Mouse (Mus musculus): ENCODE data around the gene Lamc1. TPM values are rescaled to one million over a fixed set of nuclear protein-coding genes. Genes with fewer than 3 reads are reported as not detected.

Lamc1 gene
- polyA plus RNA-seq, 1 experiment from 2014 or later: 126 TPM

GRCm38 (mm10) chr1:153210198-153210597, 122.4 kb downstream of the Lamc1 start:
- no peaks in the 10 kb centered on the region for H3K9me3 ChIP-seq (ENCODE audit: control insufficient read depth, low read length)
- no peaks in the 10 kb centered on the region for H3K4me1 ChIP-seq (replicated peaks; ENCODE audit: control insufficient read depth, insufficient read depth, low read length)
- no peak overlapping the region for H3K27ac ChIP-seq (ENCODE audit: low read length)
- no peak overlapping the region for H3K9ac ChIP-seq (ENCODE audit: low read length)
- H3K4me2 ChIP-seq (ENCODE audit: low read depth, low read length): no peak overlapping the region
- H3K4me3 ChIP-seq (ENCODE audit: low read length): no peak overlapping the region
- no peaks in the 10 kb centered on the region for H3K36me3 ChIP-seq (ENCODE audit: control insufficient read depth, insufficient read depth, low read length)
- no peaks in the 10 kb centered on the region for H3K27me3 ChIP-seq (ENCODE audit: control insufficient read depth, insufficient read depth, low read depth, low read length)
- WGBS: 81% methylated on average over 2 of the region's 2 CpGs
- no peak for ATAC-seq (ENCODE audit: low read depth)

- Histone ChIP-seq H3K4me2 (ENCODE audit: low read depth, low read length) (no peak overlapping the region), H3K27ac (ENCODE audit: low read length) (no peak overlapping the region), H3K9ac (ENCODE audit: low read length) (no peak overlapping the region), H3K9me3 (ENCODE audit: control insufficient read depth, low read length) (no peaks in the 10 kb centered on the region), H3K4me1 (replicated peaks; ENCODE audit: control insufficient read depth, insufficient read depth, low read length) (peaks cover 12% of the 10 kb centered on the region), H3K4me3 (ENCODE audit: low read length) (no peak overlapping the region), H3K36me3 (ENCODE audit: control insufficient read depth, insufficient read depth, low read length) (no peaks in the 10 kb centered on the region), H3K27me3 (ENCODE audit: control insufficient read depth, insufficient read depth, low read depth, low read length) (no peaks in the 10 kb centered on the region)
- peak; percentile 64 for ATAC-seq (ENCODE audit: low read depth)
- WGBS: 38% methylated on average over 8 of the region's 8 CpGs
These were observed 130.4 kb downstream of the Lamc1 start for GRCm38 (mm10) chr1:153202195-153202594.

GRCm38 (mm10) chr1:153201448-153201847, 131.1 kb downstream of the Lamc1 start:
- Histone ChIP-seq H3K27ac (ENCODE audit: low read length) (peak overlapping the region; percentile 6), H3K4me3 (ENCODE audit: low read length) (no peak overlapping the region), H3K9me3 (ENCODE audit: control insufficient read depth, low read length) (no peaks in the 10 kb centered on the region), H3K4me2 (ENCODE audit: low read depth, low read length) (no peak overlapping the region), H3K36me3 (ENCODE audit: control insufficient read depth, insufficient read depth, low read length) (no peaks in the 10 kb centered on the region), H3K4me1 (replicated peaks; ENCODE audit: control insufficient read depth, insufficient read depth, low read length) (peaks cover 12% of the 10 kb centered on the region), H3K27me3 (ENCODE audit: control insufficient read depth, insufficient read depth, low read depth, low read length) (no peaks in the 10 kb centered on the region), H3K9ac (ENCODE audit: low read length) (no peak overlapping the region)
- WGBS: 28% methylated on average over 14 of the region's 14 CpGs
- no peak for ATAC-seq (ENCODE audit: low read depth)

GRCm38 (mm10) chr1:153197316-153197850, 135.2 kb downstream of the Lamc1 start:
- Histone ChIP-seq H3K27me3 (ENCODE audit: control insufficient read depth, insufficient read depth, low read depth, low read length) (no peaks in the 10 kb centered on the region), H3K9me3 (ENCODE audit: control insufficient read depth, low read length) (no peaks in the 10 kb centered on the region), H3K4me2 (ENCODE audit: low read depth, low read length) (no peak overlapping the region), H3K36me3 (ENCODE audit: control insufficient read depth, insufficient read depth, low read length) (no peaks in the 10 kb centered on the region), H3K4me3 (ENCODE audit: low read length) (no peak overlapping the region), H3K9ac (ENCODE audit: low read length) (no peak overlapping the region), H3K4me1 (replicated peaks; ENCODE audit: control insufficient read depth, insufficient read depth, low read length) (peaks cover 12% of the 10 kb centered on the region), H3K27ac (ENCODE audit: low read length) (no peak overlapping the region)
- no peak for ATAC-seq (ENCODE audit: low read depth)
- WGBS: 74% methylated on average over 3 of the region's 3 CpGs

GRCm38 (mm10) chr1:153192945-153193344, 139.6 kb downstream of the Lamc1 start:
- no peak overlapping the region for H3K27ac ChIP-seq (ENCODE audit: low read length)
- ATAC-seq (ENCODE audit: low read depth): no peak

GRCm38 (mm10) chr1:153192379-153192778, 140.2 kb downstream of the Lamc1 start:
- no peak for ATAC-seq (ENCODE audit: low read depth)
- H3K9me3 ChIP-seq (ENCODE audit: control insufficient read depth, low read length): no peaks in the 10 kb centered on the region
- H3K9ac ChIP-seq (ENCODE audit: low read length): peak overlapping the region; percentile 29; the same call in 1 of the 2 replicates
- H3K4me1 ChIP-seq (replicated peaks; ENCODE audit: control insufficient read depth, insufficient read depth, low read length): peaks cover 13% of the 10 kb centered on the region
- H3K27me3 ChIP-seq (ENCODE audit: control insufficient read depth, insufficient read depth, low read depth, low read length): no peaks in the 10 kb centered on the region
- H3K36me3 ChIP-seq (ENCODE audit: control insufficient read depth, insufficient read depth, low read length): no peaks in the 10 kb centered on the region
- WGBS: 71% methylated on average over 4 of the region's 4 CpGs
- peak overlapping the region; percentile 43 for H3K27ac ChIP-seq (ENCODE audit: low read length)
- peak overlapping the region; percentile 39 for H3K4me2 ChIP-seq (ENCODE audit: low read depth, low read length)
- no peak overlapping the region for H3K4me3 ChIP-seq (ENCODE audit: low read length)

More at GRCm38 (mm10) chr1:153192945-153193344, 139.6 kb downstream of the Lamc1 start:
- Histone ChIP-seq H3K4me2 (ENCODE audit: low read depth, low read length) (no peak overlapping the region), H3K27me3 (ENCODE audit: control insufficient read depth, insufficient read depth, low read depth, low read length) (no peaks in the 10 kb centered on the region), H3K9me3 (ENCODE audit: control insufficient read depth, low read length) (no peaks in the 10 kb centered on the region), H3K36me3 (ENCODE audit: control insufficient read depth, insufficient read depth, low read length) (no peaks in the 10 kb centered on the region), H3K4me1 (replicated peaks; ENCODE audit: control insufficient read depth, insufficient read depth, low read length) (peaks cover 13% of the 10 kb centered on the region), H3K4me3 (ENCODE audit: low read length) (no peak overlapping the region), H3K9ac (ENCODE audit: low read length) (no peak overlapping the region)
- 94% methylated on average over 6 of the region's 6 CpGs for WGBS

- no peak overlapping the region for H3K4me3 ChIP-seq (ENCODE audit: low read length)
- 8% methylated on average over 5 of the region's 5 CpGs for WGBS
- H3K4me2 ChIP-seq (ENCODE audit: low read depth, low read length): peak overlapping the region; percentile 39
These were observed 140.7 kb downstream of the Lamc1 start for GRCm38 (mm10) chr1:153191943-153192329.

GRCm38 (mm10) chr1:153191237-153191942, 141.2 kb downstream of the Lamc1 start:
- H3K27ac ChIP-seq (ENCODE audit: low read length): peak overlapping the region; percentile 43
- H3K4me2 ChIP-seq (ENCODE audit: low read depth, low read length): peak overlapping the region; percentile 39
- no peaks in the 10 kb centered on the region for H3K9me3 ChIP-seq (ENCODE audit: control insufficient read depth, low read length)
- no peak overlapping the region for H3K9ac ChIP-seq (ENCODE audit: low read length)
- peaks cover 13% of the 10 kb centered on the region for H3K4me1 ChIP-seq (replicated peaks; ENCODE audit: control insufficient read depth, insufficient read depth, low read length)
- 0 out of 2 replicates have a peak, but pooled peaks cover 2% of the 10 kb centered on the region for H3K27me3 ChIP-seq (ENCODE audit: control insufficient read depth, insufficient read depth, low read depth, low read length)
- no peaks in the 10 kb centered on the region for H3K36me3 ChIP-seq (ENCODE audit: control insufficient read depth, insufficient read depth, low read length)
- H3K4me3 ChIP-seq (ENCODE audit: low read length): no peak overlapping the region
- 50% methylated on average over 15 of the region's 15 CpGs for WGBS
- ATAC-seq (ENCODE audit: low read depth): 0 out of 2 replicates have a peak, but pooled peaks have one; percentile 37

More at GRCm38 (mm10) chr1:153191943-153192329, 140.7 kb downstream of the Lamc1 start:
- ATAC-seq (ENCODE audit: low read depth): peak; percentile 80
- Histone ChIP-seq H3K9ac (ENCODE audit: low read length) (peak overlapping the region; percentile 29; the same call in 1 of the 2 replicates), H3K4me1 (replicated peaks; ENCODE audit: control insufficient read depth, insufficient read depth, low read length) (peaks cover 13% of the 10 kb centered on the region), H3K27ac (ENCODE audit: low read length) (peak overlapping the region; percentile 43), H3K36me3 (ENCODE audit: control insufficient read depth, insufficient read depth, low read length) (no peaks in the 10 kb centered on the region), H3K27me3 (ENCODE audit: control insufficient read depth, insufficient read depth, low read depth, low read length) (no peaks in the 10 kb centered on the region), H3K9me3 (ENCODE audit: control insufficient read depth, low read length) (no peaks in the 10 kb centered on the region)

- peaks cover 2% of the 10 kb centered on the region; the same call in 1 of the 2 replicates for H3K36me3 ChIP-seq (ENCODE audit: control insufficient read depth, insufficient read depth, low read length)
- 38% methylated on average over 3 of the region's 3 CpGs for WGBS
- no peaks in the 10 kb centered on the region for H3K9me3 ChIP-seq (ENCODE audit: control insufficient read depth, low read length)
- no peak overlapping the region for H3K4me3 ChIP-seq (ENCODE audit: low read length)
- no peak for ATAC-seq (ENCODE audit: low read depth)
- H3K27ac ChIP-seq (ENCODE audit: low read length): no peak overlapping the region
- H3K4me1 ChIP-seq (replicated peaks; ENCODE audit: control insufficient read depth, insufficient read depth, low read length): peaks cover 22% of the 10 kb centered on the region
- H3K27me3 ChIP-seq (ENCODE audit: control insufficient read depth, insufficient read depth, low read depth, low read length): peaks cover 5% of the 10 kb centered on the region; the same call in 1 of the 2 replicates
- no peak overlapping the region for H3K9ac ChIP-seq (ENCODE audit: low read length)
- no peak overlapping the region for H3K4me2 ChIP-seq (ENCODE audit: low read depth, low read length)
These were observed 144.5 kb downstream of the Lamc1 start for GRCm38 (mm10) chr1:153188081-153188480.

Measured in lung, embryonic 16.5 days (tissue).